Mouse (Mus musculus) cerebellum, postnatal 25 days (tissue): ENCODE data around the gene Crybg3.
"Not testable (repeated sequence)": the region's sequence is repeated elsewhere in the genome, so short reads cannot be mapped to it uniquely, and the experiment has no call there.

Source experiments
- DNase-seq, 2 experiments: peaks; one replicate each; pipeline ENCODE4 v3.0.0; 2021; ENCODE audit warnings: mixed read lengths in 2 of 2

Crybg3 gene

DNA sequence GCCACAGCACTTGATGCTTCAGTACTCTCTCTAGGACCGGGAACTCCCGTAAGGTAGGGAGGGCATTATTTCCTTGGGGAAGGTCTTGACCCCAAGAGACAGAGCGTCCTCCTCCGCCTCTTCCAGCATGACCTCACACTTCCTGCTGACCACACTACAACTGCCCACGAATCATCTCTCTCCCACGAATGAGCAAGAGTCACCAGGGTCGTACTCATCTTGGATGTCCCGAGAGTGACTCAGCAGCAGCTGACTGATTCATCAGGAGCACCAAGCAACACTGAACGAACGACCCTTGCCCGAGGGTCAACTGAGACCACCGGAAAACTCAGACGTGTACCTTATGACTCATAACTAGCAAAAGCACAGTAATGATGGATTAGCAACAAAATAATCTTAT lies 71.2 kb downstream of the Crybg3 start:
- DNase-seq: no peak

GRCm38 (mm10) chr16:59526939-59527338 lies 73.8 kb downstream of the Crybg3 start:
- DNase-seq: no peak

GRCm38 (mm10) chr16:59521752-59522423 lies 78.9 kb downstream of the Crybg3 start:
- DNase-seq: no peak

DNA sequence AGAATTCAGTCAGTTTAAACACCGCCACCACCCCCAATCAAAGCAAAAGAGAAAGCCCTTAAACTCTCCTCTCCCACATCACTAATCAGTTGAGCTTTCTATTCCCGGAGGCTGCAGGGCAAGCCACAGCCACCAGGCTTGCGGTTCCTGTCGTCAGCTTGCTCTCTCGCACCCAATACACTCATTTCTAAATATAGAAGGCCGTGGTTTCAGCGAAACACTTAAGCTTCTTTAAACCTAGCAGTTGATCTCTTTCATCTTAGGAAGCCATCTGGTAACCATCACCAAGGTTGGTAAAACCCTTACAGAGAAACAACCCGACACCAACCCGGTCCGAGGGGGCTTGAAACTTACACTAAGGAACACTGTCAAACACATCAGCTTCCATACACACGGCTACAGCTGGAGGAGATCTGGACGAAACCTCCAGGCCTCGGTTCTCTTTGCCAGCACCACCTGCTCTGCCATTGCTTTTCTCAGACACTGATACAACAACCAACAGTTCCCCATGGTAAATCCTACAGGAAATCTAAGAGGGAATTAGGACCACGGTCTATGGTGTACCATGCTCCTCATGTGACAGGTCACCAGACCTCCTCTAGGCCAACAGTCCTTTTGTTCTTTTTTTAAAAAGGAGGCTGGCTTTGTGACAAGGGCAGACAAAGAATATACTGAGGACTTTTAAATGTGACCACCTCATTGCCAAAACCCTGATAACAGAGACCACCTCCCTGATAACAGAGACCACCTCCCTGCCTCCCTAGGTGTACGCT lies 83.1 kb downstream of the Crybg3 start:
- no peak for DNase-seq

DNA sequence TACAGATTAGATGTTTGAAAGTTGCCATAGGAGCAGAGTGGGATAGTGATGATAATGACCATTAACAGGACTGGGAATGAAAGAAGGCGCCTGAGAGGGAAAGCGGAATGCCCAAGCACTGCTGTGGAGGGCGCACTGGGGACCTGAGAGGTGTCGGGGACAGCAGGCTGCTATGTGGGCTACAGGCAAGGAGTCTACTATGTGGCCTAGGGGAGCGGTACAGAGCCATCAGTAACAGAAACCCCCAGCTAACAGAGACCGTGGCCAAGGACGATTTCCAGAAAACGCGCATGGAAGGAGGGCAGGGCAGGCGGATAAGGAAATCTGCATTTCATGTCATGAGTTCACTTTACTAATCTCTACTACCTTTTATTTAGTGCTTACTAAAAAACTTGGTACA lies 83.8 kb downstream of the Crybg3 start:
- no peak for DNase-seq

DNA sequence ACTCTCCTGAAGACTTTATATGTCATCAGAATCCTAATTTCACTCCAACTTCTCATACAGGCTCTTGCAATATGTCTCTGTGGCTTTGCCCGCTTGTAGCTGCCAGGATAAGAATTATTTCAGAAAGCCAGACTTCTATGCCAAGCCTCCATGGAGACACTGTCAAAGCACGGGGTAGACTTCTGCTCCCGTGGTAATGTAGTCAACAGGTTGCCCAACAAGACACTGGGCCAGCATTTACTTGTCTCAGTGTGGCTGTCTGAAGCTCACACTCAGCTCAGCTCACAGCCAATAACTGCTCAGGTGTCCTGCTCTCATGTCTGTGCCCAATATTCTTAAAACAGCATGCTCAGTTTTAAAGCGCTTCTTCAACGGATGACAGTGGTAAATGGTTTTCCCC lies 85.6 kb downstream of the Crybg3 start:
- DNase-seq: no peak

GRCm38 (mm10) chr16:59509830-59510229 lies 90.9 kb downstream of the Crybg3 start:
- DNase-seq: no peak

- DNase-seq: no peak
These were observed 101.6 kb downstream of the Crybg3 start for GRCm38 (mm10) chr16:59499180-59499579.

GRCm38 (mm10) chr16:59497947-59498346 lies 102.8 kb downstream of the Crybg3 start:
- DNase-seq: no peak

DNA sequence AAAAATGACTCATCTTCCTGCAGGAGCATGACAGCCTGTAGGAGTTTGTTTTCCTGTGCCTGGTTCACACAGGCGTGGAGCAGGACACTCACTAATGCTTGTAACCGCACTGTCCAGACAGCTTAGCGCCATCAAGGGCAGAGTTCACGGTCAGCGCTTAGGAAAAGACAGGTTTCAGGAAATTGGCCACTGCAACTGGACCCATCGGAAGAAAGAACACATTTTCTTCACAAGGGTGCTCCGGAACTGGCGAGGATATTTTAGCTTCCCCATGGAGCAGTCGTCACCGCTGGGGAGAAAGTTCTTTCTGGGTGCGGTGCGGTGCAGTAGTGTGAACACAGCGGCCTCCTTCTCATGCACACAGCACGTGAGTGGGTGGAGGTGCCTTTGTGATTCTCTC lies 107.6 kb downstream of the Crybg3 start:
- no peak for DNase-seq

DNA sequence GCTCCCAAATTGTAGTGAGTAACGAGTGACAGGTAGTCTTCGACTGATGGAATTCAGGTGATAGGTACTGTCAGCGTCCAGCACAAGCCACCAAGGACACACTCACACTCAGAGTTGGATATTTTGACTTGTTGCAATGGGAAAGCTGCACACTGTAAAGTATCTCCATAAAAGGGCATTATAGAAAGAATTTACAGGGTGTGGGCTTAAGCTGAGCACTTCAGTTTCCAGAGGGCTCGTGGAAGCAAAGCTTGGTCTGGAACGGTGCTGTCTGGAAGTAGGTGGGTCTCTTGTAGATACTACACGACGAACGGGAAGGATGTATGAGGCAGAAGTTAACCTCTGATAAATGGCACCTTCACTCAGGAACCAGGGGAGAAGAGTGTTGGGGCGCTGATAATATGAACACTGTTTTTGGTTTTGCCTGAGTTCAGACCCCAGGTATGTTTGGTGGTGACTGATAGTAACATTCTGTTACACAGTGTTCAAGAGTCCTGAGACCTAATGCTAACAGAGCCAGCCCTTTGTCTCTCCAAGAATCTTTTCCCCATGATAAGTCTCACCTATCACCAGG lies 112.7 kb downstream of the Crybg3 start:
- no peak for DNase-seq

DNA sequence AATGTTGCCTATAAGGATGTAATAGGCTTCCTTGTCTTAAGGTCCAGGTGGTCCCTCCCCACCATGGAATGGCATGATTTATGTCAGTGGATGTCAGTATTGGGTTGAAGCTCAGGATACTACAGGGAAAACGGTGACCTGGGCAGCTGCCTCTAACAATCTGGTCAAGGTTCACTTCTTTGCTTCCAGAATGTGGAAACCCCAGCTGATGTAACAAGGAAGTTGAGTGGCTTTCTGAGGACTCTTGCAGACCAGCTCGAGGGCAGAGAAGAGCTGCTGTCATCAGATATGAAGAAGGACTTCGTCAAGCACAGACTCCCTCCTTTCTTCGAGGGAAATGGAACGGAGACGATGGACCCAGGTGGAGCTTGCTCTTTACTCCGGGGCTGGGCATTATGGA lies 113.5 kb downstream of the Crybg3 start:
- no peak for DNase-seq

DNA sequence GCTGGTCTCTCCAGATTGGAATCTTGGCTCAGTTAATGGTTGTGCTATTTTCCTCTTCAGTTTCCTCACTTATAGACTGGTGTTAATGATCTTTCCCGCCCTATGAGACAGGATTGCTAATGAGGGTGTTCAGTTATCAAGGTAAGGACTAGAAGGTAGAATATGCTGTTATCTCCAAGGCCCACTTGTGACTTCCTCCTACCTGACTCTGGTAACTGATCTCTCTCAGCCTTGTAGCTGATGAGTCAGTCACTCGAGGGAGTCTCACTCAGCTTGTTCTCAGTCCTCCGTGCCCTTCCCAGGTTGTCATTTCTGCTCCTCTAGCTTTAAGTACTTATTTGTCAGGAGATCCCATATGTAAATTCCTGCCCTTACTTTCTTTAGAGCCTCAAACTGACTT lies 122.8 kb downstream of the Crybg3 start:
- DNase-seq: no peak

DNA sequence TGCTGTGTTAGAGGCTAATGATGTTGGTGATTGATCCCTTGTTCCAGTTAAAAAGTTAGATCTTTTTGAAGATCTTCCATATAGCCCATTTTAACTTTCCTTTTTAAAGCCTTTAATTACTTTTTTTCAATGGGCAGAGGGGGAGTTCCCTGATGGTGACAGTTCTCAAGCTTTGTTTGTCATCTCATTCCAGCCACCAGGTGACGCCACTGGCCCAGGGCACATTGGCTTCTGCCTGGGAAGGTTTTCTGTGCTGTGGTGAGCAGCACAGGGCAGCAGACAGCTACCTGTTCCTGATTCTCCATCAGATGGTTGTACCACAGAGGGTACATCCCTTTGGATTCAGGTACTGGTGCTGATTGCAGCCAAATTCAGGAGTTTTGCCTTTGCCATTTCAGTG lies 126.0 kb downstream of the Crybg3 start:
- peak; percentile 44 to 65 for DNase-seq

DNA sequence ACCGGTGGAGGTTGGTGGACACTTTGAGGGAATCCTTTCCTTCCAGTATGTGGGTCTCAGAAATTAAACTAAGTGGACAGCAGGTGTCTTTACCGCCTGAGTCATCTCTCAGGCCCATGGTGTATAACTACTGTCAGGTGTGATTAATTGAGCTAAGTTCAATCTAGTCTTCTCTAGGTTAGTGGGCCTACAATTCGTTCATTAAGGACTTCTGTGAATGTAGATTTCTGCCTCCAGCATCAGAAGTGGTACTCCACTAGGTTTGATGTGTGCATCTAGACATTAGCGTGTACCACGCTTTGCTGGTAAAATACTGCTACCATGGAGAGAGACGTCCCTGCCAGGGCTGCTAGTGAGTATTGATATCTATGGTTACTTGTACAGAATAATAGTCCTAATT lies 128.2 kb downstream of the Crybg3 start:
- DNase-seq: no peak

GRCm38 (mm10) chr16:59471637-59472278 lies 129.0 kb downstream of the Crybg3 start, which contains the start of gene Riox2:
Gene Riox2 (plus strand): TSS chr16:59471775.
- DNase-seq: peak; percentile 71 to 82

GRCm38 (mm10) chr16:59469846-59470245 lies 130.9 kb downstream of the Crybg3 start:
- DNase-seq: no peak

DNA sequence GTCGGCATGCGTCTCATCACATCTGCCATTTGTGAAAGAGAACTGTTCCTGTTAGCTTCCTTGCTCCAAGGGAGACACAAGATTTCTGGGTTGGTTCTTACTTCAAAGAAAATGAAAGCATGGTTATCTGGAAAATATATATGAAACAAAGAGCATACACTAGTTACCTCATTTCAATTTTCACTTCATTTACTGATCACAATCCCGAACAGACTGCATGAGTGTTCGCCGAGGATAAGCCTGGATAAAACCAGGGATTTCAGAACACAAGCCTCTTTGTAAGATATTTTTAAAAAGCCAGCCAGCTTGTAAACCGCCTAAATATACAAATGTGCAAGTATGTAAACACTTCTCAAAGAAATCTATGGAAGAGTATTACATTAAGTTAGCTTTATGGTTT lies 136.8 kb downstream of the Crybg3 start:
- no peak for DNase-seq

GRCm38 (mm10) chr16:59463567-59463966 lies 137.2 kb downstream of the Crybg3 start:
- no peak for DNase-seq

GRCm38 (mm10) chr16:59459259-59459861 lies 141.4 kb downstream of the Crybg3 start:
- not testable (repeated sequence) for DNase-seq

DNA sequence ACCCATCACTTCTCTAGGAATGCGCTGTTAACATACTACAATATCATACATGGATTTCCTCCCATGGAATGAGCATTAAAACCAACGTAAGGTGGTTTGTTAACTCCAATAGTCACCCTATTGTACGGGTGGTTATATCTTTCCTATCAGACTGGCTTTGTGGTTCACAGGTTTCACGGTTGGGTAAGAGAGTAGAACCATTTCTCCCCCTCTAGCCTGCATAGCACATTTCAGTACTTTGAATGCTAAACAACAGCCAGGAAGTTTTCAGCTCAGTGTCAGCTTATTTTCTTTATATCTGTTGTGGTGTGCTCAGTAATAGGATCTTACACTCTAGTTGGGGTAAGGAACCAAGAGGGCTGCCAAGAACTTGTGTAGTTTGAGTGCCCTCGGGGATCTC lies 149.0 kb downstream of the Crybg3 start:
- no peak for DNase-seq

DNA sequence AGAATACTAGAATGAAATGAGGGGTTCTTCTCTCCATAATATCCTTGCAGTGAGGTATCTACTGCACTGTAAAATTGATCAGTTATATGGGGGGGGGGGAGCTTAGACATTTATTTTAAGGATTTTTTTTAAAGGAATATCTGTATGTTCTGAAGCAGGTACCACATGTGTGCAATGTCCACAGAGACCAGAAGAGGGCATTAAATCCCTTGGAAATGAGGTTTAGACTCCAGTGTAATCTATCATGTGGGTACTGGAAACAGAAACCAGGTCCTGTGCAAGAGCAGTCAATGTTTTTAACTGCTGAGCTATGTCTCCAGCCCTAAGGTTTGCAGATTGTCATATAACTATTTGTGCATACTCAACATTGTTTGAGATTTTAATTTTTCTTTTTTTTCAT lies 151.7 kb downstream of the Crybg3 start:
- DNase-seq: no peak

GRCm38 (mm10) chr16:59448181-59448580 lies 152.6 kb downstream of the Crybg3 start:
- no peak for DNase-seq
